Mouse (Mus musculus): ENCODE results near the gene Gxylt1. TPM values are rescaled to one million over a fixed set of nuclear protein-coding genes. Genes with fewer than 3 reads are reported as not detected.
A peak's percentile ranks its signal among the peaks of the same experiment; 100 is the strongest.
"Not testable (repeated sequence)": the region's sequence is repeated elsewhere in the genome, so short reads cannot be mapped to it uniquely, and the experiment has no call there.

The Gxylt1 gene
- polyA plus RNA-seq, 1 experiment from 2014 or later, result 14.4 TPM

- Histone ChIP-seq H3K4me1 (ENCODE audit: control insufficient read depth, insufficient read depth, low read length) (no peaks in the 10 kb centered on the region), H3K36me3 (ENCODE audit: control insufficient read depth, insufficient read depth, low read length) (no peaks in the 10 kb centered on the region; the same call in 1 of the 2 replicates), H3K4me3 (ENCODE audit: low read depth, low read length) (no peak overlapping the region), H3K9me3 (ENCODE audit: control insufficient read depth, low read length) (no peaks in the 10 kb centered on the region), H3K27me3 (ENCODE audit: control insufficient read depth, insufficient read depth, low read length) (no peaks in the 10 kb centered on the region), H3K4me2 (ENCODE audit: low read depth) (no peak overlapping the region), H3K9ac (ENCODE audit: low read length) (no peak overlapping the region), H3K27ac (ENCODE audit: low read depth, low read length) (no peak overlapping the region)
- no peak for ATAC-seq (ENCODE audit: insufficient read depth, low FRiP score, low TSS enrichment)
- WGBS, result 92% methylated on average over 8 of the region's 8 CpGs
- DNase-seq (ENCODE audit: low spot score), result no peak
Measured at GRCm38 (mm10) chr15:93253172-93253571, 21.8 kb downstream of the Gxylt1 start.

- H3K4me2 ChIP-seq (ENCODE audit: low read depth), result no peak overlapping the region
- no peak overlapping the region for H3K9ac ChIP-seq (ENCODE audit: low read length)
- no peaks in the 10 kb centered on the region for H3K4me1 ChIP-seq (ENCODE audit: control insufficient read depth, insufficient read depth, low read length)
- WGBS, result 82% methylated on average over 6 of the region's 6 CpGs
- H3K36me3 ChIP-seq (ENCODE audit: control insufficient read depth, insufficient read depth, low read length), result no peaks in the 10 kb centered on the region; the same call in 1 of the 2 replicates
- no peak for DNase-seq (ENCODE audit: low spot score)
- H3K27ac ChIP-seq (ENCODE audit: low read depth, low read length), result no peak overlapping the region
- H3K9me3 ChIP-seq (ENCODE audit: control insufficient read depth, low read length), result no peaks in the 10 kb centered on the region
- ATAC-seq (ENCODE audit: insufficient read depth, low FRiP score, low TSS enrichment), result no peak
- H3K27me3 ChIP-seq (ENCODE audit: control insufficient read depth, insufficient read depth, low read length), result no peaks in the 10 kb centered on the region
- H3K4me3 ChIP-seq (ENCODE audit: low read depth, low read length), result no peak overlapping the region
Measured at GRCm38 (mm10) chr15:93252396-93252795, 22.6 kb downstream of the Gxylt1 start.

DNA sequence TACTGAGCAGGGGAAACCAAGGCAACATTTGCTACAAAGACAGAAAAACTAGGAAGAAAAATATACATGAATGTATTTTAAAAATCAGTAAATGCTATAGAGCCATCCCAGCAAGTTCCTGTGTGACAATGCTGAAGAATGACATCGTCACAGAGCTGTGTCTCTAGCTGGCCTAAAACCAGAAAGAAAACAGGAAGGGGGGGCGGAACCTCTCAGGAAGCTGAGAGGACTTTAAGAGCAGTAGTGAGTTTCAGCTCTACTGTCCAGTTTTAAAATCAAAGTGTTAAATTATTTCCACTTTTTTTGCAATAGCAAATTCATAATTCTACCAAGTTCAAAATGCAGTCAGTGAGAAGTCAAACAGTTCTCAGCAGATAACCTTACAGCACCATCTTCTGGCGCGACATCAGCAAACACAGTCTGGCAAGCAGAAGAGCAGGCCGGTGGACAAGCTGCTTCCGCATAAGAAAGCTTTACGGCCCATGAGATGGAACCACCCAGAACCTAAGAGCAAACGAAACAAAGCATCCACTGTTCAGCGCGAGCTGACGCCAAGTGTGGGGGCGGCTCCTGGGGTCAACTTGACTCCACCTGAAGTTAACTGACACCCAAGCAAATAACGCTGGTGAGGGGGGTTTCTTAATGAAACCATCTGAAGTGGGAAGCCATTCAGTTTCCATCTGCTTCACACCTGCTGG is 23.3 kb downstream of the Gxylt1 start:
- 48% methylated on average over 13 of the region's 13 CpGs for WGBS
- Histone ChIP-seq H3K9ac (ENCODE audit: low read length) (no peak overlapping the region), H3K4me2 (ENCODE audit: low read depth) (no peak overlapping the region), H3K4me3 (ENCODE audit: low read depth, low read length) (no peak overlapping the region), H3K27me3 (ENCODE audit: control insufficient read depth, insufficient read depth, low read length) (no peaks in the 10 kb centered on the region), H3K4me1 (ENCODE audit: control insufficient read depth, insufficient read depth, low read length) (no peaks in the 10 kb centered on the region), H3K9me3 (ENCODE audit: control insufficient read depth, low read length) (no peaks in the 10 kb centered on the region), H3K36me3 (ENCODE audit: control insufficient read depth, insufficient read depth, low read length) (no peaks in the 10 kb centered on the region), H3K27ac (ENCODE audit: low read depth, low read length) (no peak overlapping the region)
- DNase-seq (ENCODE audit: low spot score) (peak; percentile 39), ATAC-seq (ENCODE audit: insufficient read depth, low FRiP score, low TSS enrichment) (no peak)

DNA sequence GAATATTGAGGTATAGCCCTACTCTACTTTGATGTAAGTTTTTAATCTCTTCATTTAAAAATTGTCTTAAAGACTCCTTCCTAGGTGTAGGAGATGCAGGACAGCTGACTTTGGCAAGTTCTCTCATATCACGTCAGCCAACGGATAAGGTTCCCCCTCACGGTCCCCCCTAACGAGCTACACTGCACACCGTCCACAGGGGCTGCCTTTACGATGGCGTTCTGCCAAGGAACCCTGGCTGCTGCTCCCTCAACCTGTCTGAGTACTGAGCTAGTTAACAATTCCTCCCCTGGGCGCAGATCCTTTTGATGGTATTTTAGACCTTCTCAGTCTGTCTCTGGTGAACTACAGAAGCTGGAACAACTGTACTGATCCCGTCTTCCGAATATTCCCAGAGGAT is 31.8 kb downstream of the Gxylt1 start:
- DNase-seq (ENCODE audit: low spot score), result no peak
- H3K36me3 ChIP-seq (ENCODE audit: control insufficient read depth, insufficient read depth, low read length), result no peaks in the 10 kb centered on the region
- WGBS, result 93% methylated on average over 10 of the region's 10 CpGs

DNA sequence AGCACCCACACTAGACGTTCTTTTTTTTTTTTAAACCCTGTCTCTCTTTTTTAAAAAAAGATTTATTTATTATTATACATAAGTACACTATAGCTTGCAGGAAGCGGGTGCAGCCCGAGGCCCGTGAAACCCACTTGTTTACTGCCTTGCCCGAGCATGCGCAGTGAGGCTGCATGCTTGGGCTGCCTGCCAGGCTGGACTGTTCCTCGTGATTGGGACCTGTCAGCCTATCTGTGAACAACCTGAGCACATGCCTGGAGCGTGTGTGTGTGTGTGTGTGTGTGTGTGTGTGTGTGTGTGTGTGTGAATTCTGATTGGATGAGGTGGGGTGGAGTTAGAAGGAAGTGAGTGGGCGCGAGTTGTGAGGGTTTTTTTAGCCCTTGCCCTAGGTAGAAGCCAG is 38.5 kb downstream of the Gxylt1 start:
- H3K4me1 ChIP-seq (ENCODE audit: control insufficient read depth, insufficient read depth, low read length); H3K9me3 ChIP-seq (ENCODE audit: control insufficient read depth, low read length); H3K4me3 ChIP-seq (ENCODE audit: low read depth, low read length); ATAC-seq (ENCODE audit: insufficient read depth, low FRiP score, low TSS enrichment); H3K27ac ChIP-seq (ENCODE audit: low read depth, low read length); DNase-seq (ENCODE audit: low spot score); H3K9ac ChIP-seq (ENCODE audit: low read length); H3K36me3 ChIP-seq (ENCODE audit: control insufficient read depth, insufficient read depth, low read length); H3K4me2 ChIP-seq (ENCODE audit: low read depth); H3K27me3 ChIP-seq (ENCODE audit: control insufficient read depth, insufficient read depth, low read length): not testable (repeated sequence)
- 96% methylated on average over 10 of the region's 10 CpGs for WGBS

More for the DNA sequence above, 31.8 kb downstream of the Gxylt1 start:
- no peak for ATAC-seq (ENCODE audit: insufficient read depth, low FRiP score, low TSS enrichment)
- Histone ChIP-seq H3K9me3 (ENCODE audit: control insufficient read depth, low read length) (no peaks in the 10 kb centered on the region), H3K4me2 (ENCODE audit: low read depth) (no peak overlapping the region), H3K4me3 (ENCODE audit: low read depth, low read length) (no peak overlapping the region), H3K27me3 (ENCODE audit: control insufficient read depth, insufficient read depth, low read length) (no peaks in the 10 kb centered on the region), H3K9ac (ENCODE audit: low read length) (no peak overlapping the region), H3K27ac (ENCODE audit: low read depth, low read length) (no peak overlapping the region), H3K4me1 (ENCODE audit: control insufficient read depth, insufficient read depth, low read length) (no peaks in the 10 kb centered on the region)

DNA sequence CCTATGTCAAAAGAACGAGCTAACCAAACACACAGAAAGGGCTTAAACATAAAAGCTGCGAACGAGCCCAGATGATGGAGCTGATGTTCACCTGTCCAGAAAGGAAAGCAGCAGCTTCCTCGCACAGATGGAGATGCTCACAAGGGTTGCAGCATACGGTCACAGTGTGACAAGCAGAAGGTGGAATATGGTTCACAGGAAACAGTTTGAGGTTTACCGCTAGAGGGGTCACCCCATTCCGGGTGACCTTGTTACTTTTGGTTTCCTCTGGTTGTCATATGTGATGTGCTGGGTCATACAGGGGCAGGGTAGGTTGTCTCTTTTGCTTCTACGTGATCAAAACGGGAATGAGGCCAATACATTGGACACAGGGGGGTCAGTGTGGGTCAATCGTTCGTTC is 46.0 kb downstream of the Gxylt1 start:
- Histone ChIP-seq H3K36me3 (ENCODE audit: control insufficient read depth, insufficient read depth, low read length) (no peaks in the 10 kb centered on the region), H3K4me3 (ENCODE audit: low read depth, low read length) (no peak overlapping the region), H3K9me3 (ENCODE audit: control insufficient read depth, low read length) (no peaks in the 10 kb centered on the region), H3K4me1 (ENCODE audit: control insufficient read depth, insufficient read depth, low read length) (no peaks in the 10 kb centered on the region), H3K27ac (ENCODE audit: low read depth, low read length) (no peak overlapping the region), H3K4me2 (ENCODE audit: low read depth) (no peak overlapping the region), H3K9ac (ENCODE audit: low read length) (no peak overlapping the region), H3K27me3 (ENCODE audit: control insufficient read depth, insufficient read depth, low read length) (no peaks in the 10 kb centered on the region)
- WGBS, result 87% methylated on average over 11 of the region's 11 CpGs
- DNase-seq (ENCODE audit: low spot score), result no peak
- no peak for ATAC-seq (ENCODE audit: insufficient read depth, low FRiP score, low TSS enrichment)

GRCm38 (mm10) chr15:93228375-93228774 is 46.6 kb downstream of the Gxylt1 start:
- no peaks in the 10 kb centered on the region for H3K36me3 ChIP-seq (ENCODE audit: control insufficient read depth, insufficient read depth, low read length)
- DNase-seq (ENCODE audit: low spot score) (no peak), ATAC-seq (ENCODE audit: insufficient read depth, low FRiP score, low TSS enrichment) (no peak)
- H3K9me3 ChIP-seq (ENCODE audit: control insufficient read depth, low read length), result no peaks in the 10 kb centered on the region
- 92% methylated on average over 10 of the region's 10 CpGs for WGBS
- no peak overlapping the region for H3K4me2 ChIP-seq (ENCODE audit: low read depth)
- H3K9ac ChIP-seq (ENCODE audit: low read length), result no peak overlapping the region
- no peaks in the 10 kb centered on the region for H3K27me3 ChIP-seq (ENCODE audit: control insufficient read depth, insufficient read depth, low read length)
- no peak overlapping the region for H3K27ac ChIP-seq (ENCODE audit: low read depth, low read length)
- H3K4me3 ChIP-seq (ENCODE audit: low read depth, low read length), result no peak overlapping the region
- H3K4me1 ChIP-seq (ENCODE audit: control insufficient read depth, insufficient read depth, low read length), result no peaks in the 10 kb centered on the region

DNA sequence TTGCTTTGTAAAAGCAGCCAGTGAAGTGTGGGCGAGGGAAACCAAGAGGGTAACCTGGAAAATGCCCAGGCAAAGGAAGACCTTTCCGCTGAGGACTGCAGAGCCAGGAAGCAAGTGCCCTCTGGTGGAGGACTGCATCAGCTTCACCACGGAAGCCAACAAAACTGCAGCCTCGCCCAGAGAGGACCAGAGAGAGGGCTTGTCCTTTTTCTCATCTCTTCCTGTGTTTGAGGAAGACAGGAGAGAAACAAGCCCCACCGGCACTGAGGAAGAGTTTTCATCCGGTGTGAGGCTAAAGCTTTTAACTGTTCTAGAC is 47.3 kb downstream of the Gxylt1 start:
- no peaks in the 10 kb centered on the region for H3K4me1 ChIP-seq (ENCODE audit: control insufficient read depth, insufficient read depth, low read length)
- H3K4me2 ChIP-seq (ENCODE audit: low read depth), result no peak overlapping the region
- WGBS, result 36% methylated on average over 6 of the region's 6 CpGs
- no peaks in the 10 kb centered on the region for H3K9me3 ChIP-seq (ENCODE audit: control insufficient read depth, low read length)
- H3K9ac ChIP-seq (ENCODE audit: low read length), result no peak overlapping the region
- peak; percentile 54 for DNase-seq (ENCODE audit: low spot score)
- no peak overlapping the region for H3K27ac ChIP-seq (ENCODE audit: low read depth, low read length)
- H3K27me3 ChIP-seq (ENCODE audit: control insufficient read depth, insufficient read depth, low read length), result no peaks in the 10 kb centered on the region
- H3K36me3 ChIP-seq (ENCODE audit: control insufficient read depth, insufficient read depth, low read length), result no peaks in the 10 kb centered on the region
- ATAC-seq (ENCODE audit: insufficient read depth, low FRiP score, low TSS enrichment), result no peak
- H3K4me3 ChIP-seq (ENCODE audit: low read depth, low read length), result no peak overlapping the region

- Histone ChIP-seq H3K9me3 (ENCODE audit: control insufficient read depth, low read length) (no peaks in the 10 kb centered on the region), H3K4me2 (ENCODE audit: low read depth) (no peak overlapping the region), H3K4me3 (ENCODE audit: low read depth, low read length) (no peak overlapping the region), H3K9ac (ENCODE audit: low read length) (no peak overlapping the region), H3K36me3 (ENCODE audit: control insufficient read depth, insufficient read depth, low read length) (no peaks in the 10 kb centered on the region), H3K4me1 (ENCODE audit: control insufficient read depth, insufficient read depth, low read length) (no peaks in the 10 kb centered on the region), H3K27me3 (ENCODE audit: control insufficient read depth, insufficient read depth, low read length) (no peaks in the 10 kb centered on the region), H3K27ac (ENCODE audit: low read depth, low read length) (no peak overlapping the region)
- DNase-seq (ENCODE audit: low spot score) (no peak), ATAC-seq (ENCODE audit: insufficient read depth, low FRiP score, low TSS enrichment) (no peak)
- WGBS, result 90% methylated on average over 10 of the region's 10 CpGs
Measured at GRCm38 (mm10) chr15:93226930-93227763, 47.8 kb downstream of the Gxylt1 start.
